Mouse (Mus musculus): ENCODE results near the gene Arl8a. TPM values are rescaled to one million over a fixed set of nuclear protein-coding genes. Genes with fewer than 3 reads are reported as not detected.
"Not testable (repeated sequence)": the region's sequence is repeated elsewhere in the genome, so short reads cannot be mapped to it uniquely, and the experiment has no call there.

Gene Arl8a
- polyA plus RNA-seq, 1 experiment from 2014 or later: 353 TPM

DNA sequence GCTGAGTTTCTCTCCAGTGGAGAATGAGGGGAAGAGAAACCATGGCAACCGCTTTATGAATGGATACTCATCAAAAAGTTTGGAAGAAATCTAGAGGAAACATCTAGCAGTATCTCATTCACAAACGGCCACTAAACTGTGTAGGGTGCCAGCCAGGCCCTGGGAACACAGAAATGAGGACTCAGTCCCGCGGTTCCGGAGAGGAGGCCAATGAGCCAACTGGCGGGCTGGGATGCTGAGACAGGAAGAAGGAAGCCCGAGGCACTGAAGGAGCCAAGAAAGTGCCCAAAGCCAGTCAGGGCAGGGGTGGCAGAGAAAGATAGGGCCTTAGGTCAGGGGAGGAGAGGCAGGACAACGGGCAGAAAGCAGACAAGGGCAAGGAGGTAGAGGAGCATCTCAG lies 39.8 kb downstream of the Arl8a start:
- Histone ChIP-seq H3K27ac (replicated peaks) (no peak overlapping the region), H3K36me3 (no peaks in the 10 kb centered on the region), H3K4me1 (peaks cover 3% of the 10 kb centered on the region; the same call in 1 of the 2 replicates), H3K4me2 (no peak overlapping the region), H3K27me3 (replicated peaks) (0 out of 2 replicates have a peak, but pooled peaks cover 2% of the 10 kb centered on the region), H3K4me3 (replicated peaks) (no peak overlapping the region), H3K9ac (replicated peaks) (no peak overlapping the region), H3K9me3 (replicated peaks) (no peaks in the 10 kb centered on the region)
- ATAC-seq (ENCODE audit: low FRiP score): no peak
- 37% methylated on average over 8 of the region's 8 CpGs for WGBS

DNA sequence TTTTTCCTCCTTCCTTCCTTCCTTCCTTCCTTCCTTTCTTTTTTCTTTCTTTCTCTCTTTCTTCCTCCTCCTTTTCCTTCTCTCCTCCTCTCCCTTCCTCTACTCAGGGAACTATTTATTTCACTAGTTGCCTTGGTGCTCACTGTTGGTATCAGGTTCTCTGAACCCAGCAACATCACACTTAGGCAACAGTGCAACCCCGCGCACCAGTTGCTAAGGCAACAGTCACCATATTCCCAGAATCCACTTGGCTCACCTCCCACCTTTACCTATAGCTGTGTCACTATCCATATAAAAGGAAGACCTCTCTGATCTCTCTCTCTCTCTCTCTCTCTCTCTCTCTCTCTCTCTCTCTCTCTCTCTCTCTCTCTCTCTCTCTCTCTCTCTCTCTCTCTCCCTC lies 40.4 kb downstream of the Arl8a start:
- not testable (repeated sequence) for H3K27ac ChIP-seq (replicated peaks); H3K4me2 ChIP-seq; ATAC-seq (ENCODE audit: low FRiP score); H3K36me3 ChIP-seq; H3K27me3 ChIP-seq (replicated peaks); H3K4me3 ChIP-seq (replicated peaks); H3K9ac ChIP-seq (replicated peaks); H3K9me3 ChIP-seq (replicated peaks); H3K4me1 ChIP-seq
- WGBS: 42% methylated on average over 2 of the region's 2 CpGs

DNA sequence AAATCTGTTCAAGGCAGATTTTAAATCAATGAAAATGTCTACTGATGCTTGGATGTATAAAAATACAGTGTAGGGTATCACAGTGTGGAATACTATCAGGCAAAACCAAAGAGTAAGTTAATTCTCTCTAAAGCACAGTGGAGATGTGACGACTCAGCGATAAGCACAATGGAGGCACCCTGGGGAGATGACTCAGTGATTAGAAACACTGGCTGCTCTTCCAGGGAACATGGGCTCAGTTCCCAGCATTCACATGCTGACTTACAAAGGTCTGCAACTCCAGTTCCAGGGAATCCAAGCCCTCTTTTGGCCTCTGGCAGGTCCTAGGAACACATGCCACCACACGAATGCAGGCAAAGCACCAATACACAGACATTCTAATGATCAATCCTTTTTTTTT lies 41.6 kb downstream of the Arl8a start:
- WGBS: 29% methylated on average over 3 of the region's 3 CpGs
- no peak; the same call in 1 of the 2 replicates for ATAC-seq (ENCODE audit: low FRiP score)

DNA sequence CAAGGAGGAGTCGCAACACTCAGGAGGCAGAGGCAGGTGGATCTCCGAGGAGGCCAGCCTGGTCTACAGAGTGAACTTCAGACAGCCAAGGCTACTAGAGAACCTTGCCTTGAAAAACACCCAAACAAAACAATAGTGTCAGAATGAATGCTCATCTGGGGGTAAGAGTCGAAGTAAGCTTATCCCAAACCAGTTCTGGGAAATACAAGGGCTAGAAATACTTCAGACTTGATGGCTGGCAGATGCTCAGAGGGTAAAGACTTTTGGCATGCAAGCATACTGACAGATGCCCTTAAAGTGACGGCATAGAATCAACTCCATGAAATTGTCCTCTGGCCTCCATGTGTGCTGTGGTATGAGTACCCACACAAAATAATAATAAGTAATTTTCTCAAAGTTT lies 42.6 kb downstream of the Arl8a start:
- H3K27ac ChIP-seq (replicated peaks): no peak overlapping the region
- H3K4me1 ChIP-seq: no peaks in the 10 kb centered on the region; the same call in 1 of the 2 replicates
- H3K9me3 ChIP-seq (replicated peaks): no peaks in the 10 kb centered on the region
- H3K4me3 ChIP-seq (replicated peaks): no peak overlapping the region
- H3K9ac ChIP-seq (replicated peaks): no peak overlapping the region
- H3K27me3 ChIP-seq (replicated peaks): 0 out of 2 replicates have a peak, but pooled peaks cover 2% of the 10 kb centered on the region
- no peak overlapping the region for H3K4me2 ChIP-seq
- no peak for ATAC-seq (ENCODE audit: low FRiP score)
- H3K36me3 ChIP-seq: no peaks in the 10 kb centered on the region
- WGBS: 91% methylated on average over 4 of the region's 4 CpGs

More for the DNA sequence above, 41.6 kb downstream of the Arl8a start:
- H3K4me2 ChIP-seq: no peak overlapping the region
- H3K36me3 ChIP-seq: no peaks in the 10 kb centered on the region
- H3K27ac ChIP-seq (replicated peaks): no peak overlapping the region
- no peak overlapping the region for H3K9ac ChIP-seq (replicated peaks)
- 0 out of 2 replicates have a peak, but pooled peaks cover 2% of the 10 kb centered on the region for H3K27me3 ChIP-seq (replicated peaks)
- no peaks in the 10 kb centered on the region; the same call in 1 of the 2 replicates for H3K4me1 ChIP-seq
- H3K4me3 ChIP-seq (replicated peaks): no peak overlapping the region
- H3K9me3 ChIP-seq (replicated peaks): no peaks in the 10 kb centered on the region

DNA sequence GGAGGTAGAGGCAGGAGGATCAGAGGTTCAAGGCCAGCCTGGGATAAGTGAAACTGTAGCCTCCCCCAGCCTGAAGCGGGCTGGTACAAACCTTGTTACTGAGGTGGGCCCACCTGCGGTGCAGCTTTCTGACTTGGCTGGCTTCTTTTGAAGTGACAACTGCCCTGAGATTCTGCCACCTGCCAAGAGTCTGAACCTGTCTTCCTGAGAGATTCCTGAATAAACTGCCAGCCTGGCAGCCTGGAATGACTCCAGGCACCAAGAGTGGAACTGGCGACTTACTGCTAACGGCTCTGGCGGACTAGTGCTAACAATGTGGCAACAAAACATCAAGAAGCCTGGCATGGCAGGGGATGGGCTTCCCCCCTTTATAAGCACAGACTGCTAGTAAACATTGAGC lies 47.7 kb downstream of the Arl8a start:
- H3K27me3 ChIP-seq (replicated peaks); H3K36me3 ChIP-seq; H3K9ac ChIP-seq (replicated peaks); H3K4me3 ChIP-seq (replicated peaks); H3K4me2 ChIP-seq; ATAC-seq (ENCODE audit: low FRiP score); H3K9me3 ChIP-seq (replicated peaks); H3K4me1 ChIP-seq; H3K27ac ChIP-seq (replicated peaks): not testable (repeated sequence)
- whole genome bisulfite sequencing: 52% methylated on average over 5 of the region's 5 CpGs

DNA sequence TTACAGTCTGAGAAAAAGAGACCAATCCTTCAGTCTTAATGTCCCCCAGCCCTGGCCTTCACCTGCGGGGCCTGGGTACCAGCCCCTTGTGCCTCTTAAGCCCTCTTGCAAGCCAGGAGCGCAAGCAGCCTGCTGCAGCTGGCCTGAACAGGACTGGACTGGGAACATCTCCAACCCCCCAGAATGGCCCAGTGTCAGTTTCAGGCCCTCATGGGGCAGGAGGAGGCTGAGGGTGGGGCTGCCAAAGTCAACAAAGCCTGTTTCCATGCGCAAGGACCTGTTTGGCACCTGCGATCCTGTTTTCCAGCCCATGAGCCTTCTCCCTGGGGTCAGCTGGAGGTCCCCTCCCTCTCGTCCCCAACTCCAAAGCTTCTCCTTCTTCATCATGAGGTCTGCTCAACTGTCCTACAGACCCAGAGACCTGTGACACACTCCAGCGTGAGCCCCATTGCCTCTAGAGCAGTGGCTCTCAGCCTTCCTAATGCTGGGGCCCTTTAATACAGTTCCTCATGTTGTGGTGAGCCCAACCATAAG lies 49.4 kb downstream of the Arl8a start:
- ATAC-seq (ENCODE audit: low FRiP score): no peak
- no peaks in the 10 kb centered on the region for H3K9me3 ChIP-seq (replicated peaks)
- no peak overlapping the region for H3K9ac ChIP-seq (replicated peaks)
- H3K4me3 ChIP-seq (replicated peaks): no peak overlapping the region
- no peak overlapping the region for H3K4me2 ChIP-seq
- WGBS: 83% methylated on average over 6 of the region's 6 CpGs
- no peaks in the 10 kb centered on the region for H3K36me3 ChIP-seq
- no peaks in the 10 kb centered on the region for H3K27me3 ChIP-seq (replicated peaks)
- H3K4me1 ChIP-seq: peaks cover 9% of the 10 kb centered on the region
- H3K27ac ChIP-seq (replicated peaks): no peak overlapping the region

DNA sequence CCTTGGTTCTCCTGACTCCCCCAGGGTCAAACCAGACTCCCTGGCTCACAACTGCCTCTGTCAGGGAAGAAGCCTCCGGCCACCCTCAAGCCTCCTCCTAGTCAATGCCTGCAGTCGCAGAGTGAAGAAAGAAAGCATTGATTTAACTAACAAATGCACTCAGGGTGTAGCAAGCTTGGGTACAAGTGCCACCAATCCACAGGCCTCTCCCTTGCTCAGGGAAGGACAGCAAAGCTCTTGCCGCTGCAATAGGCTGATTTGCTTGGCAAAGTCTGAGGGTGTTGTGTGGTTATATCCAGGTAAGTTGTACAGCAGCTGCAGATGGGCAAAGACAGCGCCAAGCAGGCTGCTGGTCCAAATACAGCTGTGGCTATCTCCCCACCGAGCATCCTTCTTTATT lies 51.8 kb downstream of the Arl8a start:
- H3K9me3 ChIP-seq (replicated peaks): no peaks in the 10 kb centered on the region
- no peak overlapping the region for H3K4me3 ChIP-seq (replicated peaks)
- no peak overlapping the region for H3K9ac ChIP-seq (replicated peaks)
- ATAC-seq (ENCODE audit: low FRiP score): no peak
- H3K36me3 ChIP-seq: no peaks in the 10 kb centered on the region
- H3K27me3 ChIP-seq (replicated peaks): no peaks in the 10 kb centered on the region
- WGBS: 27% methylated on average over 5 of the region's 5 CpGs
- no peak overlapping the region for H3K4me2 ChIP-seq
- no peak overlapping the region for H3K27ac ChIP-seq (replicated peaks)
- H3K4me1 ChIP-seq: peaks cover 9% of the 10 kb centered on the region

DNA sequence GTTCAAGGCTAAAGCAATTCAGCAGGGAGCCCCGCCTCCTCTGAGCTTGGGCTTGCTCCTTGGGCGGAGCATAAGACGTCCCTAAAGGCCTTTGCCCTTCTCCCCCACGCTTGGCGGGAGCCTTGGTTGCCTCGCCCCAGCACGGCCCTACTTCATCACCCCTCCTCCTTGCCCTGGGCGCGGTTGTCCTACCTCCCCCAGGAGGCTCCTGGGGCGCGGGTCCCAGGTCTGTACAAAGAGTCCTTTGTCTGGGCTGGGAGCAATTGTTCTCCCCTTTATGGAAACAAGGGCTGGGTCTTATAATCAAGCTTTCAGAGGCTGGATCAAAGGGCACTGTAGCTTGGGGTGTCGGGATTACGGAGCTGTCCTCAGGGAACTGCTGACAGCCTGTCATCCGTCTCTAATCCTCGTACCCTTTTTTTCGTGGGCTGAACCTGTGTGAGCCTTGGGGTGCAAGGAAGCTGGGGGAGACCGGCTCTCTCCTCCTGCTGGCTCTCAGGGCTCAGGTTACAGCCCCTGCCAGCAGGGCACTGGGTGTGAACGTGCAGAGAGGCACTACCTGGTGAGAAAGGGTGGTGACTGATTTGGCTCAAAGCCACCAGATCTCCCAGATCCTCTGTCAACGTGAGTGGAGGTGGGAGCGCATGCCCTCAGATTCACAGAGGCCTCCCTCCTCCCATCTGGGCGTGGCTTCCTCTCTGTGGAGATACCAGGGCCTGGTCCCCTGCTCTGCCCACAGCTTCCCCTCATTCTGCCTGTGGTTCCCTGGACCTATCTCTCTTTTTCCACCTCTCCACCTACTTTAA lies 52.6 kb downstream of the Arl8a start:
- WGBS: 6% methylated on average over 21 of the region's 21 CpGs
- no peak overlapping the region; the same call in 1 of the 2 replicates for H3K9ac ChIP-seq (replicated peaks)
- H3K27me3 ChIP-seq (replicated peaks): no peaks in the 10 kb centered on the region
- H3K9me3 ChIP-seq (replicated peaks): no peaks in the 10 kb centered on the region
- ATAC-seq (ENCODE audit: low FRiP score): no peak
- H3K27ac ChIP-seq (replicated peaks): no peak overlapping the region
- no peaks in the 10 kb centered on the region for H3K36me3 ChIP-seq
- H3K4me1 ChIP-seq: peaks cover 9% of the 10 kb centered on the region
- peak overlapping the region; percentile 46 for H3K4me2 ChIP-seq
- H3K4me3 ChIP-seq (replicated peaks): no peak overlapping the region

DNA sequence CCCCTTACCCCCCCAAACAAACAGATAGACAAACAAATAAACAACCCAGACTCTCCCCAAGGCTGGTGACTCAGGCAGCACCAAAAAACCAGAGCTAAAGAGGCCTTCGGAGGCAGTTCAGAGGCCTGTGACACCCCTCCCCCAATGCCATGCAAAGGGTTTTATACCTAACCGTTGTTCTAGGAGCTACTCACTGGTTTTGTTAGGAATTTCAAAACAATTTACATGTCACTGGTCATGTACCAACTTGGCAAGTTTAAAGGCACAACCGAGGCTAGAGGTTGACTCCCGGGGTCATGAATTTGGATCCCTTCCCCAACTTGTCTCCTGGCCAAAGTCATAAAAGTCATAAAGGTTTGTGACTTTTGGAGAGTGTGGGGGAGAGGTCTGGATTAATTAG lies 53.8 kb downstream of the Arl8a start:
- H3K4me2 ChIP-seq: no peak overlapping the region
- H3K27ac ChIP-seq (replicated peaks): no peak overlapping the region
- H3K4me1 ChIP-seq: peaks cover 9% of the 10 kb centered on the region
- no peaks in the 10 kb centered on the region for H3K27me3 ChIP-seq (replicated peaks)
- H3K4me3 ChIP-seq (replicated peaks): no peak overlapping the region
- no peaks in the 10 kb centered on the region for H3K9me3 ChIP-seq (replicated peaks)
- no peaks in the 10 kb centered on the region for H3K36me3 ChIP-seq
- no peak for ATAC-seq (ENCODE audit: low FRiP score)
- WGBS: 63% methylated on average over 4 of the region's 4 CpGs
- H3K9ac ChIP-seq (replicated peaks): no peak overlapping the region

DNA sequence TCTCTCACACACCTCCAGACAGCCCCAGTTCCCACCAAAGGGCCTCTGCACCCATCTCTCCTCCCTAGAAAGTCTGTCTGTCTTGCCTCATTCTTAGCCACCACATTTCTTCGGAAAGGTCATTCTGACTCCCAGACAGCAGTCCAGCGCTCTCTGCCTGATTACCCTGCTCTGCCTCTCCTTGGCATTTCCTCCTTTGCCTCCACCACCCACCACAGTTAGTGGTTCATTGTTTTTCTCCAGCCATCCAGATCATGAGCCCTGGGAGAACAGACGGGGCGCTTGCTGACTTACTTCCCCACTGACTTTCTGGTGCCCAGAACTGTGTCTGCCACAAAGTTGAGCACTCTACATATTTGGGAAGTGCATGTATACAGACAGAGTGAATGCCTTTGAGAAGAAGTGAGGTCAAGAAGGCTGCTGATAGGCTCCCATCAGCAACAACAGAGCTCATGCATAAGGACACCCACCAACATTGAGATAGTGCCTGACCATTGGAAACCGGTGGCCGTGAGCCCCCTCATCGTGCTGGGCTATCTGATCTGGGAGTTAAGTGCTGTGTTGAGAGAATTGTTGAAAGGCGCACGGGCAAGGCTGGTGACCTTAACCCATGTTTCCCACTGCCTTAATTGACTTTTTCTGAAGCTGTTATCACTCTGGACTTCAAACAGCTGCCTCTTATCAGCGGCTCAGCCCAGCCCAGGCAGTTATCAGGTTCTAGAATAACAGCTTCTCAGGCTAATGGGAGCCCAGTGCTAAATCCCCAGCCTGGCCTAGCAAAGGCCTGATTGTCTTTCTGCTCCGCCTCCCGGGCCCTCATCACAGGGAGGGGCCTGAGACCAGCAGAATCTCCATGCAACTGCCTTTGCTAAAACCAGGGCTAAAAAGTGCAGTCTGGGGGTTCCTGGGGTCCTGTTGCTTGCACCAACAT lies 57.8 kb downstream of the Arl8a start:
- Histone ChIP-seq H3K4me1 (peaks cover under 1% of the 10 kb centered on the region; the same call in 1 of the 2 replicates), H3K27me3 (replicated peaks) (no peaks in the 10 kb centered on the region), H3K4me2 (no peak overlapping the region), H3K9me3 (replicated peaks) (no peaks in the 10 kb centered on the region), H3K9ac (replicated peaks) (no peak overlapping the region), H3K27ac (replicated peaks) (no peak overlapping the region), H3K4me3 (replicated peaks) (no peak overlapping the region), H3K36me3 (no peaks in the 10 kb centered on the region)
- WGBS: 31% methylated on average over 12 of the region's 12 CpGs
- ATAC-seq (ENCODE audit: low FRiP score): no peak

DNA sequence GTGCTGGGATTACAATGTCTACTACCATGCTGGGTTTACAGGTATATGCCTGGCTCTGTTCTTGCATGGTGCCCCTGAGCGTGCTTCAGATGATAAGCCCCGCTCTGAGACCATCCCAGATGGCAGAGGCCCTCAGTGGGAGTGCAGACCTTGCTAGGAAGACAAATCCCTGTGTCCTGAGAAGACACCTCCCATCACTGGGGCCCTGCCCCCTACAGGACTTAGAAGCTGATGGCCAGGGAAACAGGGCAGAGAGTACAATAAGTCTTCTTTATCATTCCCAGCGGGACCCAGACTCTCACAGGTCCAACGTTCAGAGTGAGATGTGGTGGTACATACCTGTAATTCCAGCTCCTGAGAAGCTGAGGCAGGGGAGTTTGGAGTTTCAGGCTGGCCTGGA lies 58.6 kb downstream of the Arl8a start:
- ATAC-seq (ENCODE audit: low FRiP score): no peak
- H3K9me3 ChIP-seq (replicated peaks): no peaks in the 10 kb centered on the region
- no peak overlapping the region for H3K9ac ChIP-seq (replicated peaks)
- H3K36me3 ChIP-seq: no peaks in the 10 kb centered on the region
- H3K4me2 ChIP-seq: no peak overlapping the region
- no peak overlapping the region for H3K4me3 ChIP-seq (replicated peaks)
- WGBS: 54% methylated on average over 4 of the region's 4 CpGs
- no peaks in the 10 kb centered on the region for H3K27me3 ChIP-seq (replicated peaks)
- no peaks in the 10 kb centered on the region for H3K4me1 ChIP-seq
- H3K27ac ChIP-seq (replicated peaks): no peak overlapping the region
